Mouse (Mus musculus): ENCODE measurements at regions not wholly inside any gene's neighbourhood (a gene's known extent, or its start where the extent isn't known, plus 50 kb on each side); places are given as distances from the start of the nearest gene placed in this dataset.

DNA sequence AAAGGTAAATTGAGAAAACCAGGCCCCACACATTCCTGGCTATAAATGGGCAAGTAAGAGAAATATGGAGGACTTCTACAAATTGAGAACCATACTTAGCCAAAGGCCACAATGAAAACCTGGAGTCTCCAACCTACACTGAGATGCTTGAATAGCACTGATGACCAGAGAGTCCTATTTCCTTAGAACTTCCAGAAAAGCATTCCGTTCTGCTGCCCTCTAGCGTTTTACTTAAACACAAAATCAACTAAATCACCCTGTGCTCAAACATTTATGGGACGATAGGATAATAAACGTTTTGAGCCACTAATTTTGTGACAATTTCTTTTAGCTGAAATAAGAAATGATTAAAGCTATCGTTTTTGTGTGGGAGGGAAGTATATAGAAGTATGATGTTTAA lies 192.9 kb downstream of the Pcdh20 start:
- Histone ChIP-seq H3K4me3 (replicated peaks; ENCODE audit: low read length) (no peak overlapping the region), H3K4me1 (replicated peaks; ENCODE audit: low read depth, low read length) (no peaks in the 10 kb centered on the region), H3K27me3 (ENCODE audit: insufficient read depth, low read length) (no peaks in the 10 kb centered on the region), H3K9me3 (ENCODE audit: low read length) (no peaks in the 10 kb centered on the region), H3K36me3 (ENCODE audit: insufficient read depth, low read length) (no peaks in the 10 kb centered on the region)
- peak; percentile 42 for TF ChIP-seq CTCF (conservative IDR thresholded peaks at IDR 0.05; ENCODE audit: low read length)
- TF ChIP-seq POU5F1 (IDR thresholded peaks at IDR 0.05; ENCODE audit: borderline replicate concordance, low read length) = no peak
- no peak for TF ChIP-seq NANOG (IDR thresholded peaks at IDR 0.05; ENCODE audit: borderline replicate concordance, low read length)

DNA sequence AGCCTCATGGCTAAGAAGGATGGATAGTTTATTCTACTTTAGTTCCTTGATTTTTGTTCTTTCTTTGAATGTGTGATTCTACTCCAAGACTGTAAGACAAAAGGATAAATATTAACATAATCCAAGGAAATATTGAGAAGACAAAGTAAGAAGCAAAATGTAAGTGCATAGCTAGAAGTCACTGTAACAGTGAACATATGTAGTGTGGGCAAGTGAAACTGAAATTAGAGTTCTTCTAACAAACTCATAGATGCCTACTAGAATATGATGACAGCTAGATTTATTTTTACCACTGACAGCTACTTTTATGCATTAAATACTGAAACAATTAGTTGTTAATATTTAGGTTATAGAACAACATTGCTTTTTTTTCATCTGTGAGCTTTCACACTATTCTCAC lies 206.4 kb downstream of the Pcdh20 start:
- TF ChIP-seq CTCF (conservative IDR thresholded peaks at IDR 0.05; ENCODE audit: low read length) = no peak
- TF ChIP-seq NANOG (IDR thresholded peaks at IDR 0.05; ENCODE audit: borderline replicate concordance, low read length) = no peak
- no peak for TF ChIP-seq POU5F1 (IDR thresholded peaks at IDR 0.05; ENCODE audit: borderline replicate concordance, low read length)
- no peaks in the 10 kb centered on the region for H3K4me1 ChIP-seq (replicated peaks; ENCODE audit: low read depth, low read length)
- H3K27me3 ChIP-seq (ENCODE audit: insufficient read depth, low read length) = no peaks in the 10 kb centered on the region
- no peaks in the 10 kb centered on the region for H3K9me3 ChIP-seq (ENCODE audit: low read length)
- H3K4me3 ChIP-seq (replicated peaks; ENCODE audit: low read length) = no peak overlapping the region
- no peaks in the 10 kb centered on the region for H3K36me3 ChIP-seq (ENCODE audit: insufficient read depth, low read length)

DNA sequence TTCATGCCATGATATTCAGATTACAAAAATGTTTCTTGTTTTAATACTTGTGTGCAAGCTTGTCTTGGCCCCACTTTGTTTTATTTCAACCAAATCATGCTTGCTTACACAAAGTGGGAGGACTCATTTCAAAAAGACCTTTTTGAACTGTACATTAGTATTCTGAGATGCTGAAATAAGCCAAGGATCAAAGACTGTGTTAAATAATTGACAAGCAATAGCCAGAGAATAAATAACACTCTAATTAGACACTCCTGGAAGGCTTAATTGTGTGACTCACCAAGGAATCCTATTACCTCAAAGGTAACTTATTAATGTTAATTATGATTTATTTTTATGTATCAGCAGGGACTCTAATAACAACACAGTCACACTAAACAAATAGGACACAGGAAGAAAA lies 212.2 kb downstream of the Pcdh20 start:
- Histone ChIP-seq H3K36me3 (ENCODE audit: insufficient read depth, low read length) (no peaks in the 10 kb centered on the region), H3K4me3 (replicated peaks; ENCODE audit: low read length) (no peak overlapping the region)

DNA sequence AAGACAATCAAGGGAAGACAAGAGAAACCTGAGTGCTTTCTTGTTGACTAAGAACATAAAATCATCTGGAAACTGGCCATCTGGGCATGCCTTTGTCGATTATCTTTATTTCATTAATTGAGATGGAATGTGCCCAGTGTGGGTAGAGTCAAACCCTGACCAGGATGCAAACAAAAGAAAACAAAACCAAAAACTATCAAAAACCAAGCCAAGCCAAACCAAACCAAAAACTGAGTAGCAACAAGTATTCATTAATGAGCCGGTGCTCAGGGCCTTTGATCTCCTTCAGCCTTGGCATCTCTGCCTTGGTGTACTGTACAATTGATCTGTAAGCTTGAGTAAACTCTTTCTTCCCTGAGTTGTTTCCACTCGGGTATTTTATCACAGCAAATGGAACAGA lies 216.1 kb downstream of the Pcdh20 start:
- Histone ChIP-seq H3K4me1 (replicated peaks; ENCODE audit: low read depth, low read length) (no peaks in the 10 kb centered on the region), H3K9me3 (ENCODE audit: low read length) (no peaks in the 10 kb centered on the region), H3K27me3 (ENCODE audit: insufficient read depth, low read length) (no peaks in the 10 kb centered on the region), H3K4me3 (replicated peaks; ENCODE audit: low read length) (no peak overlapping the region), H3K36me3 (ENCODE audit: insufficient read depth, low read length) (no peaks in the 10 kb centered on the region)
- TF ChIP-seq NANOG (IDR thresholded peaks at IDR 0.05; ENCODE audit: borderline replicate concordance, low read length) (no peak), CTCF (conservative IDR thresholded peaks at IDR 0.05; ENCODE audit: low read length) (no peak), POU5F1 (IDR thresholded peaks at IDR 0.05; ENCODE audit: borderline replicate concordance, low read length) (no peak)

More for the DNA sequence above, 212.2 kb downstream of the Pcdh20 start:
- Histone ChIP-seq H3K4me1 (replicated peaks; ENCODE audit: low read depth, low read length) (no peaks in the 10 kb centered on the region), H3K27me3 (ENCODE audit: insufficient read depth, low read length) (no peaks in the 10 kb centered on the region), H3K9me3 (ENCODE audit: low read length) (no peaks in the 10 kb centered on the region)
- TF ChIP-seq POU5F1 (IDR thresholded peaks at IDR 0.05; ENCODE audit: borderline replicate concordance, low read length) (no peak), CTCF (conservative IDR thresholded peaks at IDR 0.05; ENCODE audit: low read length) (no peak), NANOG (IDR thresholded peaks at IDR 0.05; ENCODE audit: borderline replicate concordance, low read length) (no peak)
